Mouse (Mus musculus) MN1 (cell line): ENCODE results near the gene Dlg2.

Source experiments
- DNase-seq: peaks from one replicate; pipeline ENCODE4 v3.0.0-alpha.2; 2016; ENCODE audit warnings: low spot score

Gene Dlg2

DNA sequence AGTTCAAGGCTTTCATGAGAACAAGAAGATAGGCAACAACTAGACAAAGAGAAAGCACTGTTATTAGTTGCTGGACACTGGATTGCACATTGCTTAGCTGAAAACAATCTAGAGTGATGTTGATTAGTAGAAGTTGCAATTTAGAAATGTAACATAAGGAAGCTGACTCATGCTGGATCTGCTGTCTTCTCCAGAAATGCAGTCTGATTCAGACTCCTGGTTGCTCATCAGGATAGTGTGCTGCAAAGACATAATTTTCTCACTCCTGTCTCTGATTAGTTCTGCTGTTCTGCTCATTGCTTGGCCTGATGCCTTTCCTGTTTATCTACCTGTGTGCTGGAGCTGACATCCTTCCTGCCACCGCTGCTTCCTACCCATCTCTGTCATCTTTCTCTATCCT, 1572.4 kb downstream of the Dlg2 start:
- DNase-seq, result peak; percentile 54

DNA sequence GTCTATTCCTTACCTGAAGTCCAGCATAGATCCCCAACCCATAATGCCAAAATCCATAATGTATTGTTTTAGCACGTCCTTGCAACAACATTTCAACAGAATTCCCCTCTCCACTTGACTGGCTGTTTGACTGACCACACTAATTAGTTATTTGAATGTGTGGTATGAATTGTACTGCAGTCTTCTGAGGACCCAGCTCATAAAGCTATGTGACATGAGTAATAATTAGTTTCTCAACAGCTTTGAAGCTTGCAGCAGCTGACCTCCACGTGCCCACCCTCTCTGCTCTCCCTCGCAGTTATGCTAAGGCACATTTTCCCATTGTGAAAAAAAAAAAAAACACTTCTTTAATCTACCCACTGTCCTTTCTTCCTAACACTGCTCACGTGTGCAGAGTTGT, 1590.4 kb downstream of the Dlg2 start:
- DNase-seq, result no peak

GRCm38 (mm10) chr7:92087429-92087828, 1611.0 kb downstream of the Dlg2 start:
- DNase-seq, result no peak

DNA sequence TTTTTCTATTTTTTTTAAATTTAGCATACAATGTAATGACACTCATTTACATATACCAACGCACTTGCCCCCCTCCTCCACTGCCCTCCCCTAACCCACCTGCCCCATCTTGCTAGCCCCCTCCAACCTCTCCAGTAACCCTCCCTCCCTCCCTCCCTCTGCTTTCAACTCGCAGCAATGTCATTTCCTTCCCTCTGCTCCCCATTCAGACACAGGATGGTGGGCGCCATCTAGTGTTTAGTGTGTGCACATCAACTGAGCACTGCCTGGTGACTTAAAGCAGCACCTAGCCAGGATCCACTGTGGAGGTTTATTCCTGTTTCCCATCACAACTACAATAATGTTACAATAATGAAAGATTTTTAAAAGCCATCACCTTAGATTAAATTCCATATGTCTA, 1617.4 kb downstream of the Dlg2 start:
- peak; percentile 70 for DNase-seq

DNA sequence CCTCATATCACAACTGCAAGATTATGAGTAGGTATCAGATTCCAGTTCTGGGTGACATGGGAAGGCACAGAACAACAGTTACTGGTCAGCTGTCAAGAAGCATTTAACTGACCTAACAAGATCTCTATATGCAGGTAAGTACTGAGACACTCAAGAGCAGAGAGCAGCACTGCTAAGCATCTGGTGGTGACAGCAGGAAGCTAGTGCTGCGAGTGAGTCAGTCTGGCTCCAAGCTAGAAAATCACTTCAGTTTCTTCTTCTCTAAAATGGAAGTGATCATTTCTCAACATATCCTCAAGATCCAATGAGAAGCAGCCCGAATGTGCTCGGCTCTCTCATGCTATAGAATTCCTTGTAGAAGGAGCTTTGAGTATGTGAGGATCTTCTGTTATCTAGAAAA, 1618.7 kb downstream of the Dlg2 start:
- DNase-seq, result no peak

DNA sequence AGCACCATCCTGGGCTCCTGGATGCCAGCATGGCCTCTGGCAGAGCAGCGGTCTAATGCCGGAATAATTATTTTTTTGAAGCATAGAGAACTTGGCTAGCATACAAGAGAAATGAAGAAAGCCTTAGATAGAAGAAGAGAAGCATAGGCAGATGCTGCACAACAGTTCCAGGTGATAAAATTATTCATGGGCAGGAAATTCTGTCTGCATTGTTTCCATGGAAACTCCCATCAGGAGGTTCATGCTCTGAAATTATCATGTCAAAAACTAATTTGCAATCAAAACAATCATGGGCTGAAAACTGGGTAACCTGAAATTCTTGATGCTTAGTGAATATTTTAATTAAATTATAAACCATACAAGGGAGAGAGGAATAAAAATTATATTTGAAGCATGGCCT, 1624.4 kb downstream of the Dlg2 start:
- no peak for DNase-seq

GRCm38 (mm10) chr7:92102892-92103543, 1626.5 kb downstream of the Dlg2 start:
- peak; percentile 81 for DNase-seq

DNA sequence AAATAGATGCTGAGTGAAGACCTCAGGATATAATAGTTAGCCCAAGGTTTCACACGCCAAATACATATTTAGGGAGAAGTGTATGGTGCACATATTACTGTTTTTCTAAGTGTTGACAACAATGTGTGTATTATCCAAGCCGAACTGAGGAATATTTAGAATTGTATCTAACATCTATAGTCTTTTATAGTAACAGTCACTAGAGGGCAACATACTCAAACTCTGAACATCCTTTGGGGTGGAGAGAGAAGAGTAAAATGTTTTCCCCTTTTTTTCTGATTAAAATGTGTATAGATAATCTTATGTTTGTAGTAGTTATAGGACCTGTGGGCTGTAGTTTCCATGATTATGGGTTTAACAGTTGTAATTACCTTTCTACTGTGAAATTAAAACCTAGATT, 1629.0 kb downstream of the Dlg2 start:
- DNase-seq, result peak; percentile 50

DNA sequence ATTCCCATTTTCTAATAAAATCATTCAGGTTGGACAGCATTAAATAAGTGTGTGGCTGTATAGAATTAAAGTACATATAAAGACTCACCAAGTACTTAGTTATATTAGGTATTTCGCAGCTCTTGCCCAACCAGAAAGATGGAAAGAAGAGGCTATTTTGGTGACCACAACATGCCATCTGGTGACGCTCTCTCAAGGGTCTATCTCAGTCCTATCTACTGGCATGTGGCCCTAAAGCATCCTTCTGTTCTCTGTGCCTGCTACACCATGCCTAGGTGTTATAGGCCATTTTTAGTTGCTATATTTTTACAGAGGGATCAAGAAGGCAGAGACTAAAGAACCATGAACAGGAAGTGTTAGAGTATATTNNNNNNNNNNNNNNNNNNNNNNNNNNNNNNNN, 1629.5 kb downstream of the Dlg2 start:
- DNase-seq, result no peak

- DNase-seq, result no peak
These were observed 1636.6 kb downstream of the Dlg2 start for GRCm38 (mm10) chr7:92113065-92113464.

DNA sequence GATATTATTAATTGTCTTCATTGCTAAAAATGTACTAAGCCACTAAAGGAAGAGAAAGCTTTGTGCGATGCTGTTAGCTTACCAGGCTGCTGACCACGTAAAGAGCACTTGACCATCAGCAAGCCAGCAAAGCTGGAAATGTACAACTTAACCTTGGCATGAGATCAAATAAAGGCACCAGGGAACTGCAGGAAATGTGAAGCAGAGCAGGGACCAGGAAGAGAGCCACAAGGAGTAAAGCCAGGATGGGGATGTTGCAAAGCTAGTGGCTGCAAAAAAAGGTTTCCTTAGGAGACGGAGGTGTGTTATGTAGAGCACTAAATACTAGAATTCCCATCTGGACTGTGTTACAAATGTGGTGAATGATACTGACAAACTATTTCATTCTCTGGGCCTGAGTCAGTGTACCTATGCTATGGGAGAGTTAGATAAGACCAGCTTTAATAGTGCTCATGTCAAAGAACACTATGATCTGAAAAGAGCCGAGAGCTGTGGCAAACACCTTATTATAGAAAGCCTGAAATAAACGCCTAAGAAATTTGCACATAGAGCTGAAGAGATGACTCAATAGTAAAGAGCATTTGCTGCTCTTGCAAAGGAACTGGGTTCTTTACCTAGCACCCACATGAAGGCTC, 1638.9 kb downstream of the Dlg2 start:
- peak; percentile 23 for DNase-seq

GRCm38 (mm10) chr7:92123276-92123675, 1646.8 kb downstream of the Dlg2 start:
- no peak for DNase-seq

DNA sequence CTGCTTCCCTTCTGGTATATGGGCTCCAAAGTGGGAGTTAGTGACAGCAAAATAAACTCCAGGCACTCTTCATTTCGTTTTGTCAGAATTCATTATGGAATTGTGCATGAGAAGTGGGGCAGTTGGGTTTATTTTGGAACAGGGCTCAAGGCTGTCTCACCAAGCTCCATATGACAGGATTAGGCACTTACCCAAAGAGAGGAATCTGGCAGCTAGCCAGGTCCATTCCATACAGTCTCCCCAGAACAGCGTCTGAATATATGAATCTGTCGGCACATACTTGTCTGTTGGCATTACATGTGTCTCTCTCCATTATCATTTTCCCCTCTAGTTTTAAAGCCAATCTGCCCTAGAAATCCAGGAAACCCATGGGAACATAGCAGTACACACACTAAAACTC, 1649.4 kb downstream of the Dlg2 start:
- DNase-seq, result peak; percentile 36

DNA sequence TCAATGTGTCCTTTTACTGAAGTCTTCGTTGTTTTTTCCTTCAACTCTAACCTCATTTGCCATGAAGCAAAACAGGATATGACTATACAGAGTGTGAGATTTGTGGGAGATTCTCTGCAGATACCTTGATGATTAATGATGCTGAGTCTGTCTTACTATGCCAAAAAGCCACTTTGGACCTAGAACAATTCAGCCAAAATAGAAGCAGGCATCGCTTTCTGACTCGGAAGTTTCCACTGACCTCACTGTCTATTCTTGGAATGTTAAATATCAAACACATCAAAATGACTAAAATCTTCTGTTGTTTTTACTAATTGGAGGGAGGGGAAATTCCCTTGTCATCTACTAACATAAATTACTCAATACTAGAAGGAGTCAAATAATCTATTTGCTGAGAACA, 1657.8 kb downstream of the Dlg2 start:
- peak; percentile 57 for DNase-seq

DNA sequence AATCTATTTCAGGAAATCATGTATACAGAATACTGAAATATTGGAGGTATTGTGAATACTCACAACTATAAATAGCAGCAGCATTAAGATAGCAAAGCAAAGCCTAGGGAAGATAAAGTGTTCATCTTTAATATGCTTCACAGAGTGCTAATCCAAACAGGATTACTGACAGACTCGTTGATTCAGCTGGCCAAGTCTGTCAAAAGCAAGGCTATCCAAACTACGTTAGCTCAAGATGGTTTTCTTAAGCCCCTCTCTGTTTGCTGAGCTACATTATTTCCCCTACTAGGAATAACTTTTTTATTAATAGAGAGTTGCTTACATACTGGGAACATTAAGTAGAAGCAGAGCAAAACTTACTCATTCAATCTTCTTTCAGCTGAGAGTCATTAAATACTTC, 1659.2 kb downstream of the Dlg2 start:
- no peak for DNase-seq

DNA sequence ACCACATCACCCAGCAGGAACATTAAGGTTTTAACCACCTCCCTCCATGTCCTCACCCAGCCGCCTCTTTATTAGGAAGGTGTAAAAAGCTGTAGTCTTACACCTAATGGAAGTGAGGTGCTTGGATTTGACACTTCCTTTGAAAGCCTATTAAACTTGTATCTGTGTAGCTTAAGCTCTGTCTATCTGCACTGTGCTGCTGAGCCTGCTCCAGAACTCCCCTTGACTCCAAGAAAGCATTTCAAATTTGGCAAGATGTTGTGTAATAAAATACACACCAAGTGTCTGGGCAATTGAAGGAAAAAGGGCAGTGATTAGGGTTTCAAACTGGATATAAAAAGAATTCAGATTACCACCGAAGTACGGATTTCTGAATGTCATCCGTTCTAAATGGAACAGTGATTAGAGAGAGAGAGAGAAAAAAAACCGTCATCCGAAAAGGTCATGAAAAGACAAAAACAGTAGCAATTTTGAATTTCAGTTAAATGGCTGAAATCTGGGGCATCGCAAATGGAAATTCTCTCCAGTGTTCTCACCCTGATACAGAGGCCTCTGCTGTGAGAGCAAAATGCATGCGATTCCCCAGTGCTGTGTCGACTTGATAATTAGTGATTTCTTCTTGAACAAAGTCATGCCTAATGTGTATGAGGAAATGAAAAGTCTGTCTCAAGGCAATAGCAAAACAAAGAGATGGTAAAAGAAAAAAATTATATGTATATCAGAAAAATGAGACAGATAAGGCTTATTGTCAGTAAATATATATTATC, 1663.8 kb downstream of the Dlg2 start:
- DNase-seq, result no peak

DNA sequence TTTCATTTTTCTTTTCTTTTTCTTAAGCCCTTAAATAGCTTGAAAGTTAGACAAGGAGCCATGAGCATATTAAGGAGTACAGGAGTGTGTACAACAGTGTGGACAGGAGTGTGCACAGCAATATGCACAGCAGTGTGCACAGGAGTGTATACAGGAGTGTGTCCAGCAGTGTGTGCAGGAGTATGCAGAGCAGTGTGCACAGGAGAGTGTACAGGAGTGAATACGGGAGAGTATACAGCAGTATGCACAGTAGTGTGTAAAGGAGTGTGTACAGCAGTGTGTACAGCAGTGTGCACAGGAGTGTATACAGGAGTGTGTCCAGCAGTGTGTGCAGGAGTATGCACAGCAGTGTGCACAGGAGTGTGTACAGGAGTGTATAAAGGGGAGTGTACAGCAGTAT, 1671.0 kb downstream of the Dlg2 start:
- DNase-seq, result no peak

DNA sequence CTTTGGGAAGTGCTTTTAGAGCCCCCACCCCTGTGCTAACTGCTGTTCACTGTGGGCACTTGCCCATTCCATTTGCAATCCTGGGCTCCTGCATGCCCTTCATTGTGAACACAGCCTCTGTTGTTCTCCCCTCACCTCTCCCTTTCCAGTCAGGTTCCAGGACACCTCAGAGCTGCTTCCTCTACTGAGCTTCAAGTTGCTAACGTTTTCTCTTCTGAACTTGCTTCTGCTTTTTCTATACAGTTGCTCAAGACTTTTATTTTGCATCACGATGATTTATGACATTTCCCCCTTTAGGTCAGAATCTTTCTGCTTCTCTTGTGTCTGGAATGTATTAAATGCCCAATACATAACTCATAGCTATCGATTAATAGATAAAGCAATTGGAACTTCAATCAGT, 1674.3 kb downstream of the Dlg2 start:
- DNase-seq, result no peak

DNA sequence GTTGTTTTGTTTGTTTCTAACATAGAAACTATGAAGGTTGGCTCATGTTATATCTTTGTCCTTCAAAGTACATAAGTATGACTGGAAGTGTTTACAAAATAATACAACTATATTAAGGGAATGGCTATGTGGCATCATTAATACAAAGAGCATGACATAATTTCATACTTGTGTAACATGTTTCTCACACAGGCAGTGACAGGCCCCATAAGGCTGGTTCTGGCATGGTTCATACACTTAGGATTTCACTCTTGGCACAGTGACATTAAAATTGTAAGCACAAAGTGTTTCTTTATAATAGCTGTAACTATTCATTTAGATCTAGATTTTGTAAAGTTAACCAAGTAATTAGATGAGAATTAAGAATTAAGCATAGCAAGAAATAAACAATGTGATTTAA, 1678.1 kb downstream of the Dlg2 start:
- DNase-seq, result no peak

- DNase-seq, result no peak
These were observed 1686.7 kb downstream of the Dlg2 start for GRCm38 (mm10) chr7:92163150-92163549.

DNA sequence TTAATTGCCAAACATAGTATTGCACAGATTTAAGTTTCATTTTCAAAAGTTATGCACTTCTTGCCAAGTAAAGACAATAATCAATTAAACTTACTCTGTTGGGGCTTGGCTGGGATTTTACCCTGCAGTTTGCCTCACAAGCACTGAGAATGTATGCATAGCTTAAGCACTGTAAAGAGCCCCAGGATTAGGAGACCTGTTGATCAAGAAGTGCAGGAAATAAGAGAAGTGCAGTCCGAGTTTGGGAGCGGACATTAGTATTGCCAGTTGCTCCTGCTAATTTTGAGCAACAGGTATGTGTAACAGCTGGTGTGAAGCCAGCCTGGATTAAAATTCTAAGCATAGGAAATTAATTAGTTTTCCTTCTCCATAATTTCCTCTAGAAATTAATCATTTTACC, 1687.8 kb downstream of the Dlg2 start:
- no peak for DNase-seq

- DNase-seq, result no peak
These were observed 1688.5 kb downstream of the Dlg2 start for GRCm38 (mm10) chr7:92164875-92165518.

DNA sequence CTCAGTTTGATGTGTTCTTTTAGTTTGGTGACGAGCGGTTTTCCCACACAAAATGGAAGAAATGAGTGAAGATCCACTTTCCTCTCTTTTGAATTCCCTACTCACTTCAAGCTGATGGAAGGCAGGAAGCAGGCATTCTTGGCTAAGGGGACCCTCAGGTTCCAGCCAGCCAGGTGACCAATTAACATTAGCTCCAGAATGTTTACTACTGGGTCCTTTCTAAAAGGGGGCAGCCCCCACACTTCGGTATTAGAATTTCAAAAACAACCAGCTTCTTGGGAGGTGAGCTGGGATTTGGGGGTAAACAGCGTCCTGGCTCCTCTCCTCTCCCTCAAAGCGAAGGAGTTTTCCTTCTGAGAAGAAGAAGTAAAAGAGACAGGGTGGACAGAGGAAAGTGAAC, 1703.6 kb downstream of the Dlg2 start:
- no peak for DNase-seq
